Mouse (Mus musculus) neural tube, embryonic 10.5 days (tissue): ENCODE data around the gene St3gal3.
A peak's percentile ranks its signal among the peaks of the same experiment; 100 is the strongest.

ENCODE experiments used
- DNase-seq: peaks from one replicate; pipeline ENCODE4 v3.0.0-alpha.2; 2017; ENCODE audit warnings: low spot score; ENCODE audit errors: extremely low spot score

The St3gal3 gene

GRCm38 (mm10) chr4:118054615-118055014 lies 80.1 kb downstream of the St3gal3 start:
- no peak for DNase-seq

DNA sequence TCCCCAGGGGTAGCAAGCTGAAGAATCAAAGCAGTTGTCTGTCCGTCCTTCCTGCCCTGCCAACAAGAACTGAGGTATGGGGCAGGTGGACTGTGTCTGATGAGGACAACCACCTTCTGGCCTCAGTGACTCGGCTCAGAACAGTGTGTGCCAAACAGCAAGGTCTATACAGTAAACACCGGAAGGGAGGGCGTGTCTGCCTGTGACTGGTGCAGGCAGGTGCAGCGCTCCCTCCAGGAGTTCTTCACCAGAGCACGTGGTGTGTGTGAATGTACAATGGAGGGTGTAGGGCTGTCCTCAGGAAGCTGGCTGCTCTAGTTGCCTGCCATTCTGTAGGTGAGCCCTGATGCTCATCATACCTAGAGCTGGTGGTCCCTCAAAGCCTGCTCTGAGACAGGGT lies 80.8 kb downstream of the St3gal3 start:
- no peak for DNase-seq

- DNase-seq: no peak
Measured at GRCm38 (mm10) chr4:118049606-118050302, 85.0 kb downstream of the St3gal3 start.

GRCm38 (mm10) chr4:118044510-118044909 lies 90.2 kb downstream of the St3gal3 start:
- DNase-seq: no peak

DNA sequence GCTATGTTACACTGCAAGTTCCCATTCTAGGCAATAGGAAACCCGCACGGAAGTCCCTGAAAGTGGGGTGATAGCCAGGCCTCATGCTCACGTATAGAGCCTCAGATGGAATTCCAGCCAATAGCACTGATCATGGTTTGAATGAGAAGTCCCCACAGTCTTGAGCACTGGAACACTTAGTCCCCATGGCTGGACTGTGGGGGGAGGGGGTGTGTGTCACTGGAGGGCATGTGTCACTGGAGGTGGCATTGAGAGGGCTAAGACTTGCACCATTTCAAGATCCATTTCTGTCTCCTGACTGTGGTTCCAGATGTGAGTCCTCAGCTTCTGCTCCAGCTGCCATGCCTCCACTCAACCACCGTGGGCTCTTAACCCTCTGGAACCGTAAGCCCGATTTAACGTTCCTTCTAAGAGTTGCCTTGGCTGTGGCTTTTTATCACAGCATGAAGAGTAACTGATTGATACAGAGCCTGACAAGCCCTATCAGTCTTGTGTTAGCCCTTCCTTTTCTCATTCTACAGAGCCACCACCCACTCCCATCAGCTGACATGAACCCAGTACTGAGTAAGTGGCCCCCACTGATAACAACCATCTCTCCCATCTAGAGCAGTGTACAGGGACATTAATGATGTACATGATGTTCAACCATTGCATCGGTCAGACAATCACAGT lies 91.2 kb downstream of the St3gal3 start:
- no peak for DNase-seq

- no peak for DNase-seq
Measured at GRCm38 (mm10) chr4:118042671-118043320, 91.9 kb downstream of the St3gal3 start.

DNA sequence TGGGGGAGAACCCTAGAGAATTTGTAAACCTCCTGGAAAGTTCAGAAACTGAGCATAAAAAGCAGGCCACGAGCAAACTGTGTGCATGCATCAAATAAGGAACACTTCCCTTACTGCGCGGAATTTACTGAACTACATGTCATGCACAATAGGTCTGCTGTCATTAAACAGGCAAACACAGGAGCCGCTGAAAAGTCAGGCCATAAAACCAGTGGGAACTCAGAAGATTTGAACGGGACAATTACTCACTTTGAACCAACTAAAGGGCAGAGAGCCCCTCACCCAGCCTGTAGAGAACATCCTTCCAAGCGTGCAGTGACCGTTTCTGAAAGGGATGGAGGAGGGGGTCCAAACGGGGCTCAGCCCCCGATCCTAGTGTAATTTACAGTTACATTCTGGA lies 93.6 kb downstream of the St3gal3 start:
- DNase-seq: no peak

GRCm38 (mm10) chr4:118040650-118041049 lies 94.1 kb downstream of the St3gal3 start:
- peak; percentile 44 for DNase-seq

DNA sequence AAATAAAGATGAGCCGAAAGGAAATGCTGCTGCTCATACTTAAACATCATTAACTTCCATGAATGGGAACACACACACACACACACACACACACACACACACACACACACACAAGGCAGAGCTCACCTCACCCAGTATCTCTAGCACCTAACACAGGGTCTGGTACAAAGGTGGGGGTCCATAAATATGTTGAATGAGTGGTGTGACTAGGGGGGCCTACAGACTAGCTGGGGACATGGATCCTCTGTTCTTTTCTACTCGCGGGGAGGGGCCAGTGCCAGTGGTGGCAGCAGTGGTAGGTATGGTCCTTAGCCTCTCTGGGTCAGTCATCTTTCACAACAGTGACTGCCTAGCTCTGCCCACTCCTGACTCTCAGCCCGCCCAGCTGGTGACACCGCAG lies 94.8 kb downstream of the St3gal3 start:
- no peak for DNase-seq

- DNase-seq: no peak
Measured at GRCm38 (mm10) chr4:118038023-118038422, 96.7 kb downstream of the St3gal3 start.

DNA sequence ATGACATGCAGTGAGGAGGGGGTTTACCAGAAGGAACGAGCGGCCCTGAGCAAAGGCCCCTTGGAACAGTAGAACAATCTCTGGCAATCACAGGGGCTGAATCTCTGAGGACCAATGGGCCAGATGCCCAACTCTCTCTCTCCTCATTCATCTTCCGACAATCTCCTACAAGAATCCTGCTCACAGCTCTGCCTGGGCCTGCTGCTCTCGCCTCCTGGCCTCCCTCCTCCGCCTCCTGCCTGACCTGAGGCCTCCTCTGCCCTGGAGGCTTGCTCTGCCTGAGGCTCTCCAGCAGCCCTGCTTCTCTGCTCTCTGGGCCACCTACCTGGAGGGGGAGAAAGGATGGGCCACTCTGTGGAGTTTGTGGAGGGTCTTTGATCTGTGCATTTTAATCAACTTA lies 97.3 kb downstream of the St3gal3 start:
- DNase-seq: no peak

- DNase-seq: no peak
Measured at GRCm38 (mm10) chr4:118036531-118036930, 98.2 kb downstream of the St3gal3 start.

DNA sequence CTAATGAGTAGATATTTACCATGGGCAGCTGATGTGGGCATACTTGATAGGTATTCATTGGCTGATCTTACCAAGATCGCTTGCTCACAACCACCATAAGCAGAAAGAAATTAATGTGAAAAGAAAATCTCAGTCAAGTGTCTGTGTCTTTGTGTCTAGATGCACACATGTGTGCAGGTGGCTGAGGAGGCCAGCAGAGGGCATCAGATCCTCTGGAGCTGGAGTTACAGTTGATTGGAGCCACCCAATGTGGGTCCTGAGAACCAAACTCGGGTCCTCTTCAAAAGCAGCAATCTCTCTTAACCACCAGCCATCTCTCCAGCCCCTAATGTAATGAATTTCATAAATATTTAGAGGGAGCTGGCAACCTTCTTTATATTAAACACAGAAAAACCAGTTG lies 99.6 kb downstream of the St3gal3 start:
- no peak for DNase-seq

- DNase-seq: no peak
Measured at GRCm38 (mm10) chr4:118033026-118033425, 101.7 kb downstream of the St3gal3 start.

DNA sequence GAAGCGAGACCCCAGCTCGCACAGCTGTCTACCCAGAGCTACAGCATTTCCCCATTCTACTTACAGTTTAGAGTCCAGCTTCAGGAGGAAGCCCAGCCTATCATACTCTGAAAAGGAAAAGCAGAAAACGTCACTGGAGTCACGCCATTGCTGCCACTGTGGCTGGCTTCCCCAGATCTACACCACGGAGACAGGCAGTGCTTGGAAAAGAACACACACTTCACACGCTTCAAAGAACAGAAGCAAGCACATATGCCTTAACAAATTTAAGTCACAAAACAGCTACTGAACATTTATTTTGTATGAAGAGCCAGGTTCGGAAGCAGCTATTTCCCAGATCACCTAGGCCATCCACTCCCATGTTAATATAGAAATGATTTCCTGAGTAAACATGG lies 102.9 kb downstream of the St3gal3 start:
- no peak for DNase-seq

- DNase-seq: no peak
Measured at GRCm38 (mm10) chr4:118031132-118031775, 103.5 kb downstream of the St3gal3 start.

DNA sequence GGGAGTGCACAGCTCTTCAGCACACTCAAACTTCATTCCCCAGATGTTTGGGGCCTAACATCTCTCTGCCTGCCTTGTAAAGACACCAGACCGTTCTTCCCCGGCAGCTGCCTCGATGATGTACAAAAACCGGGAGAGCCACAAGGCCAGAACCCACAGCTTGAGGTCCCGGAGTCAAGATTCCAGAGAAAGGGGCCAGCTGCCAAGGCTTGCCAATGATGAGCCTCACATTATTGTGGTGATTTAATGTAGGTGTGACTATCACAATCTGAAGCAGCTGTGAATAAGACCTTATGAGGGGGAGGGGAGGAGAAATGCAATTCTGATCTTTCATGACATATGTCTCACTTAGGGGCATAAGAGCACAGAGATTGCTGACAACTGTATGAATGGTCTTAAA lies 104.4 kb downstream of the St3gal3 start:
- DNase-seq: no peak

- no peak for DNase-seq
Measured at GRCm38 (mm10) chr4:118029892-118030291, 104.8 kb downstream of the St3gal3 start.

GRCm38 (mm10) chr4:118028994-118029393 lies 105.7 kb downstream of the St3gal3 start:
- DNase-seq: no peak

- no peak for DNase-seq
Measured at GRCm38 (mm10) chr4:118025931-118026330, 108.8 kb downstream of the St3gal3 start.

- DNase-seq: no peak
Measured at GRCm38 (mm10) chr4:118025381-118025780, 109.3 kb downstream of the St3gal3 start.

DNA sequence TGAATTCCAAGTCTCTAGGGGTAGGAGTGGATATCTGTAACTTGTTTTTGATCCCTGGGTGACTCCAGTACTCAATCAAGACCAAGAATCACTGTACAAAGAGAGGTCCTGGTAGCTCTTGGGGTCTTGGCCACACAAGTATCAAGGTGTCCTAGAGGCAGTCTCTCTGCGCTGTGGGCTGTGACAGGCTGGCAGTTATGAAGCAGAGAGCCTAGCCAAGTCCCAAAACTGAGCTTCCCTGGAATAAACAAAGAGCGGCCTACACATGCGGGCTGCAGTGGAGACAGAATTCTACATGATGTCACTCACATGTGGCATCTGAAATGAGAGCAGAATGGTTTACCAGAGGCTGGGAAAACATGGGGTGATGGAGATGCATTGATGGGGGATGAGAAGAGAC lies 111.9 kb downstream of the St3gal3 start:
- no peak for DNase-seq
